Mouse (Mus musculus): Measurements from ENCODE around the gene Usp42. TPM values are rescaled to one million over a fixed set of nuclear protein-coding genes. Genes with fewer than 3 reads are reported as not detected.

Gene Usp42
- polyA plus RNA-seq, 1 experiment from 2014 or later: 31.4 TPM

DNA sequence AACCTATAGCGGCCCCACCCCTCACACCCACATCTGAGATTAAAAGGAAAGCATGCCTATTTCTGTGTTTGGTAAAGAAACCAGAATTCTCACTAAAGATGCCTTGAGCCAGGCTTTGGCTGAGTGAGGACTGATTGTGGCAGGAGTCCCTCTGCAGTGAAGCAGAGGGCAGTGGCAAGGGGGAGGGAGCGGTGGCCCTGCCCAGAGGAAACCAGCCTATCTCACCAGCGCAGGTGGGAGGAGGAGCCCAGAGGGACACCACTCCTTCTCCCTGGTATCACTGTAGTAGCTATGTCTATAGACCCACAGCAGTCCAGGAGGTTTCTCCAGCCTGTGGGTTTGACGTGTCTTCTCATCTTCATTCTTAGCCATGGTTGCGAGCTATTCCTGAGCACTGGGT is 31.8 kb downstream of the Usp42 start:
- no peaks in the 10 kb centered on the region for H3K4me1 ChIP-seq (ENCODE audit: control insufficient read depth, insufficient read depth, low read length)
- no peak overlapping the region for H3K27ac ChIP-seq (ENCODE audit: low read depth, low read length)
- DNase-seq (ENCODE audit: low spot score, missing footprints) (no peak), ATAC-seq (ENCODE audit: low FRiP score) (no peak)
- no peaks in the 10 kb centered on the region for H3K9me3 ChIP-seq (ENCODE audit: control insufficient read depth, low read length)
- WGBS: 89% methylated on average over 5 of the region's 5 CpGs
- H3K4me3 ChIP-seq (ENCODE audit: low read depth, low read length): no peak overlapping the region
- H3K27me3 ChIP-seq (ENCODE audit: control insufficient read depth, insufficient read depth, low read length): no peaks in the 10 kb centered on the region
- H3K9ac ChIP-seq (ENCODE audit: low read length): no peak overlapping the region
- H3K4me2 ChIP-seq: no peak overlapping the region
- peaks cover 3% of the 10 kb centered on the region; the same call in 1 of the 2 replicates for H3K36me3 ChIP-seq (ENCODE audit: control insufficient read depth, insufficient read depth, low read length)

DNA sequence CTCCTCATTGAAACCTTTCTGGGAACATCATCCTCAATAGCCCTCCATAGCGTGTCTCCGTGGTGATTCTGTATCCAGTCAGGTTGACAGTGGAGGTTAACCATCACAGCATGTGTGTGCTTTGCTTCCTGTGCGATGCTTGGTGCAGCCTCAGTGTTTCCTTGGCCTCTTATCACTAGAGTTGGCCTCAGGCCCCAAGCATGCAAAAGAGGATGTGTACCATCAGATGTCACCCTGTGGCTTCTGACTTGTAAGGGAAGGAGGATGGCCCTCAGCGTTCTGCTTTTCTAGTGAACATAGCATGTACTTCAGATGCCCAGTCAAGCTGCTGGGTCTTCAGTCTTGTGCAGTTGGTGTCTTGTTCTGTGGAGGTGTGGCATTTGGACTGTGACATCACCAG is 33.6 kb downstream of the Usp42 start:
- Histone ChIP-seq H3K4me2 (no peak overlapping the region), H3K27ac (ENCODE audit: low read depth, low read length) (no peak overlapping the region), H3K9ac (ENCODE audit: low read length) (no peak overlapping the region), H3K9me3 (ENCODE audit: control insufficient read depth, low read length) (no peaks in the 10 kb centered on the region), H3K4me3 (ENCODE audit: low read depth, low read length) (no peak overlapping the region), H3K27me3 (ENCODE audit: control insufficient read depth, insufficient read depth, low read length) (no peaks in the 10 kb centered on the region), H3K36me3 (ENCODE audit: control insufficient read depth, insufficient read depth, low read length) (peaks cover 3% of the 10 kb centered on the region; the same call in 1 of the 2 replicates), H3K4me1 (ENCODE audit: control insufficient read depth, insufficient read depth, low read length) (no peaks in the 10 kb centered on the region)
- WGBS: 93% methylated on average over 4 of the region's 4 CpGs
- no peak for ATAC-seq (ENCODE audit: low FRiP score)
- DNase-seq (ENCODE audit: low spot score, missing footprints): no peak

DNA sequence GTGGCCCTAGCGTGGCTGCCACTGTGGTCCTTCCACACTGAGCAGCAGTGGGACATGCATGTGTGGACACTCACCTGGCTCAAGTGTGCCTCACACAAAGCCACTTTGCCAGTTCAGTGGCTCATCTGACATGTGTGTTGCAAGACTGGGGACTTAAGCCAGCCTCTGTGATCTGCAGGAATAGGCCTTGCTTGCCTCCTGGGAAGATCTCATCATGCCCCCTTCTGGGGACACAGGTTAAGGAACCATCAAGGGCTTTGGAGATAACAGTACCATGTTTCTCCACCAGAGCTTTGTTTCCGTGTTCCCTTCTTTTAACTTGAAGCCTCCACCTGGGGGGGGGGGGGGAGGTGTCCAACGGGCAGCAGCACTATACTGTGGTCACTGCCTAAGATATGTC is 35.8 kb downstream of the Usp42 start:
- H3K36me3 ChIP-seq (ENCODE audit: control insufficient read depth, insufficient read depth, low read length): no peaks in the 10 kb centered on the region
- WGBS: 67% methylated on average over 3 of the region's 3 CpGs
- no peak for ATAC-seq (ENCODE audit: low FRiP score)

DNA sequence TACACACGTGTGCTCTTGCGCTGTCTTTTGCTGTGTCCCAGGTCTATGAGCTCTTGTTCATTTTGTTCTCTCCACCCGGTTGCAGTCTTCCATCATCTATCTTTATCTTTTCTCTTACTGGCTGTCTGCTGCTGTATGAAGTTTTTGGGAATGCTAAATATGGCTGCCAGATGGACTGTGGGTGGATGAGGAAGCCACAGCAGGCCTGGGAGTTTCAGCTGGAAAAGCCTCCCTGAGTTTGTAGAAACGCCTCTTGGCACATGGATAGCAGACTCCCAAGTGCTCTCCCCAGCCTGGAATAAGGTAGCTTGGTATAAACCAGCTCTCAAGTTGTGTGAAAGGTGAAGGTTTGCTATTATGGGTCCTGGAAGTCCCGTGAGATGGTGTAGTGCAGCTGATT is 41.2 kb downstream of the Usp42 start:
- ATAC-seq (ENCODE audit: low FRiP score) (no peak), DNase-seq (ENCODE audit: low spot score, missing footprints) (no peak)
- H3K36me3 ChIP-seq (ENCODE audit: control insufficient read depth, insufficient read depth, low read length): no peaks in the 10 kb centered on the region
- no peak overlapping the region for H3K27ac ChIP-seq (ENCODE audit: low read depth, low read length)
- H3K4me3 ChIP-seq (ENCODE audit: low read depth, low read length): no peak overlapping the region
- no peaks in the 10 kb centered on the region for H3K9me3 ChIP-seq (ENCODE audit: control insufficient read depth, low read length)
- H3K9ac ChIP-seq (ENCODE audit: low read length): no peak overlapping the region
- no peaks in the 10 kb centered on the region for H3K27me3 ChIP-seq (ENCODE audit: control insufficient read depth, insufficient read depth, low read length)
- no peaks in the 10 kb centered on the region for H3K4me1 ChIP-seq (ENCODE audit: control insufficient read depth, insufficient read depth, low read length)
- 96% methylated on average over 5 of the region's 5 CpGs for WGBS
- H3K4me2 ChIP-seq: no peak overlapping the region

More for the DNA sequence above, 35.8 kb downstream of the Usp42 start:
- Histone ChIP-seq H3K4me3 (ENCODE audit: low read depth, low read length) (no peak overlapping the region), H3K9me3 (ENCODE audit: control insufficient read depth, low read length) (no peaks in the 10 kb centered on the region), H3K27me3 (ENCODE audit: control insufficient read depth, insufficient read depth, low read length) (no peaks in the 10 kb centered on the region), H3K9ac (ENCODE audit: low read length) (no peak overlapping the region), H3K4me2 (no peak overlapping the region), H3K4me1 (ENCODE audit: control insufficient read depth, insufficient read depth, low read length) (no peaks in the 10 kb centered on the region), H3K27ac (ENCODE audit: low read depth, low read length) (no peak overlapping the region)
- DNase-seq (ENCODE audit: low spot score, missing footprints): no peak

DNA sequence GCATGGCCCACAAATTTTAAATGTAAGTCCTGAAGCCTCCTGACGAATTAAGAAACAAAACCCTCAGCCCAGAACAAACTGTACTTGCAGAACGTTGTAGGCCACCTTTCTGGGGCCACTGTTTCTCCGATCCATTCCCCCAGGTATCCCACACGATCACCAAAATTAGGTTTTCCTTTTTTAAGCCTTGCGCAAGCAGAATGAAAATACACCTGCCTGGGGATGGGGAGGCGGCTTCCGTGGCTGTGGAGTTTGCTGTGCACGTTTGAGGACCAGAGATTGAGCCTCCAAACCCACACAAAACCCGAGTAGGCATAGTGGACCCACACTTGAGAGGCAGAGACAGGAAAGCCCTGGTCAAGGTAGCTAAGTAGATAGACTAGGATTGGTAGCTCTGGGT is 41.7 kb downstream of the Usp42 start:
- no peaks in the 10 kb centered on the region for H3K36me3 ChIP-seq (ENCODE audit: control insufficient read depth, insufficient read depth, low read length)
- no peak overlapping the region for H3K9ac ChIP-seq (ENCODE audit: low read length)
- H3K4me1 ChIP-seq (ENCODE audit: control insufficient read depth, insufficient read depth, low read length): no peaks in the 10 kb centered on the region
- WGBS: 89% methylated on average over 9 of the region's 9 CpGs
- H3K4me2 ChIP-seq: no peak overlapping the region
- no peak overlapping the region for H3K27ac ChIP-seq (ENCODE audit: low read depth, low read length)
- DNase-seq (ENCODE audit: low spot score, missing footprints) (no peak), ATAC-seq (ENCODE audit: low FRiP score) (no peak)
- no peaks in the 10 kb centered on the region for H3K9me3 ChIP-seq (ENCODE audit: control insufficient read depth, low read length)
- H3K27me3 ChIP-seq (ENCODE audit: control insufficient read depth, insufficient read depth, low read length): no peaks in the 10 kb centered on the region
- H3K4me3 ChIP-seq (ENCODE audit: low read depth, low read length): no peak overlapping the region

DNA sequence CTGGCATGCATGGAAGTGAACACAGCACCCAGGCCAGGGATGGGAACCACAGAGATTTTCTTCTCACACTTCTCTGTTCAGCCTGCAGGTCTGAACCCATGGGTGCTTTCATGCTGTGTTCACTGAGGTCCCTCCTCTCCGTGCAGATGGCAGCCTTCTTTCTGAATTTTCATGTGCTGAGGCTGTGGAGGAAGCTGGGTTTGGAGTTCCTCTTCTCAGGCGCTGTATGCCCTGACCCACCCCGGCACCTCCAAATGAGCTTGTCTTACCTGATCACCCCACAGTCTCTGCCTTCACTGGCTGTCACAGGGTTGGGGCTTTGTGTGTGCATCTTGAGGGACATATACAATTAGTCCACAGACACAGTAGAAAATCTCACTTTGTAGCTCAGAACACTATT is 44.5 kb downstream of the Usp42 start:
- Histone ChIP-seq H3K4me3 (ENCODE audit: low read depth, low read length) (no peak overlapping the region), H3K27ac (ENCODE audit: low read depth, low read length) (no peak overlapping the region), H3K9ac (ENCODE audit: low read length) (no peak overlapping the region), H3K4me2 (no peak overlapping the region), H3K9me3 (ENCODE audit: control insufficient read depth, low read length) (no peaks in the 10 kb centered on the region), H3K36me3 (ENCODE audit: control insufficient read depth, insufficient read depth, low read length) (no peaks in the 10 kb centered on the region), H3K27me3 (ENCODE audit: control insufficient read depth, insufficient read depth, low read length) (no peaks in the 10 kb centered on the region), H3K4me1 (ENCODE audit: control insufficient read depth, insufficient read depth, low read length) (no peaks in the 10 kb centered on the region)
- 96% methylated on average over 3 of the region's 3 CpGs for WGBS
- ATAC-seq (ENCODE audit: low FRiP score): no peak
- DNase-seq (ENCODE audit: low spot score, missing footprints): no peak

DNA sequence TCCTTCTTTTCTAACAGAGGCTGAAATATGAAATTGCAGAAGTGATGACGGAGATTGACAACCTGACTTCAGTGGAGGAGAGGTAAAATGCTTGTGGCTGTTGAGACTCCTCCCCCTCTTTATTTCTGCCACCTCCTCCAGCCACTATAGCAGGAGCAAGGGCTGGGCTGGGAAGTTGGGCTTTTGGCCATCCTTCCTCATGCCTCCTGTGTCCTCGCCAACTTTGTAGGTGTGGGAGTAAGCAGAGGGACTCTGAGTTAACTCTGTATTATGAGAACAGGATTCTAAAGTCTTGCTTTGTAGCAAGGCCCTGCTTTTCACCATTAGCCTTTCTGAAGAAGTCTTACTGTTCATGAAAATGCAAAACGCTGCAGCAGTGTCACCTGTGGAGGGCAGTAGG is 45.6 kb downstream of the Usp42 start:
- H3K27me3 ChIP-seq (ENCODE audit: control insufficient read depth, insufficient read depth, low read length): no peaks in the 10 kb centered on the region
- WGBS: 92% methylated on average over 3 of the region's 3 CpGs
- H3K4me1 ChIP-seq (ENCODE audit: control insufficient read depth, insufficient read depth, low read length): no peaks in the 10 kb centered on the region
- DNase-seq (ENCODE audit: low spot score, missing footprints) (no peak), ATAC-seq (ENCODE audit: low FRiP score) (no peak)
- no peak overlapping the region for H3K4me2 ChIP-seq
- no peak overlapping the region for H3K4me3 ChIP-seq (ENCODE audit: low read depth, low read length)
- no peaks in the 10 kb centered on the region for H3K36me3 ChIP-seq (ENCODE audit: control insufficient read depth, insufficient read depth, low read length)
- H3K9ac ChIP-seq (ENCODE audit: low read length): no peak overlapping the region
- H3K27ac ChIP-seq (ENCODE audit: low read depth, low read length): no peak overlapping the region
- H3K9me3 ChIP-seq (ENCODE audit: control insufficient read depth, low read length): no peaks in the 10 kb centered on the region

DNA sequence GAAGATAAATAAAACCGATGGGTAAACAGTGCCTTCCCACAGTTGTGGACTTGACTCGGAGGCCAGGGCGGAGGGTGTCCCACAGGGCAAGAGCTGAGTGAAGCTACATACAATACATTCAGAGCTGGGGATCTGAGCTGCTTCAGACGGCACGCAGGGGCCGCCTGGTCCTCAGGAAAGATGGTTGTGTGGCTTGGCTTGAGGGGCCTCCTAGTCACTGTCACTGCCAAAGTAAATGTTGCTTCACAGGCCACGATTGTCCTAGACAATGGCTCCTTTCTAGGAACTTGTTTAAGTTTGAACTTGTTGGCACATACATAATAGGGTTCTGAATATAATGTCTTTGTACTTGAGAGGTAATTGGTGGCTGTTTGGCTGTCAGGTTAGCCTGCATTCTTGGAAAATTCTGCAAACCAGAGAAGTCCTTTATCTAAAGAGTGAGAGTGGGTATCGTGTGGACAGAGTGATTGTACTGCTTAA is 47.1 kb downstream of the Usp42 start:
- no peak overlapping the region for H3K4me2 ChIP-seq
- 89% methylated on average over 8 of the region's 8 CpGs for WGBS
- H3K36me3 ChIP-seq (ENCODE audit: control insufficient read depth, insufficient read depth, low read length): no peaks in the 10 kb centered on the region
- no peak overlapping the region for H3K27ac ChIP-seq (ENCODE audit: low read depth, low read length)
- no peaks in the 10 kb centered on the region for H3K27me3 ChIP-seq (ENCODE audit: control insufficient read depth, insufficient read depth, low read length)
- DNase-seq (ENCODE audit: low spot score, missing footprints): no peak
- H3K9ac ChIP-seq (ENCODE audit: low read length): no peak overlapping the region
- ATAC-seq (ENCODE audit: low FRiP score): no peak
- no peaks in the 10 kb centered on the region for H3K4me1 ChIP-seq (ENCODE audit: control insufficient read depth, insufficient read depth, low read length)
- no peaks in the 10 kb centered on the region for H3K9me3 ChIP-seq (ENCODE audit: control insufficient read depth, low read length)
- no peak overlapping the region for H3K4me3 ChIP-seq (ENCODE audit: low read depth, low read length)

DNA sequence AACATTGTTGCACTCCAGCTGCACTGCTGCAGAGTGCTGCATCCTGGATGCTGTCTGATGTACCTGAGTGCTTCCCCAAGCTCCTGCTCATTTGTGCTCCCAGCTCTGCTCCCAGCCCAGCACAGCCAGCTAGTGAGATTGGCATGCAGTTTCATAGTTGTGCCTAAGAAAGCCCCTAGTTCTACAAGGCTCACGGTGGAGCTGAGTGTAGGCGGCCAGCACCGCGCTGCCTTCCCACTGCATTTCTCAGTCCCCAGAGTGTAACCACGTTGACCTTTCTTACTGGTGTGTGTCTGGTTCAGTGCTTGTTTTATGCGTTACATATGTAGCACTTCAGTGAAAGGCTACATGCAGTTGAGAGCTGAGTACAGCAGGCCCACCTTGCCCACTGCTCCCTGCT is 48.4 kb downstream of the Usp42 start:
- no peak overlapping the region for H3K27ac ChIP-seq (ENCODE audit: low read depth, low read length)
- no peaks in the 10 kb centered on the region for H3K27me3 ChIP-seq (ENCODE audit: control insufficient read depth, insufficient read depth, low read length)
- WGBS: 79% methylated on average over 6 of the region's 6 CpGs
- no peak overlapping the region for H3K9ac ChIP-seq (ENCODE audit: low read length)
- H3K9me3 ChIP-seq (ENCODE audit: control insufficient read depth, low read length): no peaks in the 10 kb centered on the region
- H3K36me3 ChIP-seq (ENCODE audit: control insufficient read depth, insufficient read depth, low read length): no peaks in the 10 kb centered on the region
- no peak for ATAC-seq (ENCODE audit: low FRiP score)
- DNase-seq (ENCODE audit: low spot score, missing footprints): no peak
- no peak overlapping the region for H3K4me3 ChIP-seq (ENCODE audit: low read depth, low read length)
- H3K4me1 ChIP-seq (ENCODE audit: control insufficient read depth, insufficient read depth, low read length): no peaks in the 10 kb centered on the region
- H3K4me2 ChIP-seq: no peak overlapping the region

DNA sequence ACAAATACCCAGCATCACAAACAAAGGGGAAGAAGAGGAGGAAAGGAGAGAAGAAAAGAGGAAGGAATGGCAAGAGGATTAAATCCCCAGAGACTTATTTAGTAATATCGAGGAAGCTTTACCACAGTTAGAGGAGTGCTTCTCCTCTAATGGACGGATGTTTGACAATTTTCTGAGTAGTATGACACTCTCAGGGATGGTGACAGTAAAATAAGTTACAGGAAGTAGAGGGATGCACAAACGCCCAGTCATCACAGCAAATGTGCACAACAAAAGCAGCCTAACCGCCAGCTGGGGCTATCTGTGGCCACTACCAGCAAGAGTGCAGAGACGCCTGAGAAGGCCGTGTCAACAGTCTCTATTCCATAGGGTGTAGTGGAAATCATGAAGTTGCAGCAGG is 52.4 kb downstream of the Usp42 start:
- no peaks in the 10 kb centered on the region for H3K4me1 ChIP-seq (ENCODE audit: control insufficient read depth, insufficient read depth, low read length)
- WGBS: 73% methylated on average over 6 of the region's 6 CpGs
- H3K27ac ChIP-seq (ENCODE audit: low read depth, low read length): no peak overlapping the region
- no peaks in the 10 kb centered on the region for H3K36me3 ChIP-seq (ENCODE audit: control insufficient read depth, insufficient read depth, low read length)
- no peaks in the 10 kb centered on the region for H3K9me3 ChIP-seq (ENCODE audit: control insufficient read depth, low read length)
- H3K9ac ChIP-seq (ENCODE audit: low read length): no peak overlapping the region
- ATAC-seq (ENCODE audit: low FRiP score) (no peak), DNase-seq (ENCODE audit: low spot score, missing footprints) (no peak)
- H3K27me3 ChIP-seq (ENCODE audit: control insufficient read depth, insufficient read depth, low read length): no peaks in the 10 kb centered on the region
- no peak overlapping the region for H3K4me3 ChIP-seq (ENCODE audit: low read depth, low read length)
- H3K4me2 ChIP-seq: no peak overlapping the region
